Mouse (Mus musculus) neural tube, embryonic 15.5 days (tissue): ENCODE data around the gene Fam210b. TPM values are rescaled to one million over a fixed set of nuclear protein-coding genes. Genes with fewer than 3 reads are reported as not detected.

Source experiments
- ATAC-seq: fragments of 200-750 bp; cut with Nextera tagmentation; 2 replicates; pipeline ENCODE4 v1.8.0; 2017; ENCODE audit warnings: mild to moderate bottlenecking, moderate TSS enrichment, moderate library complexity; ENCODE audit not compliant: low FRiP score
- H3K27ac ChIP-seq: fragments of 300-500 bp; sonication (generic); replicated peaks from 2 replicates; pipeline ENCODE4 v1.5.1; 2015; ENCODE audit warnings: mild to moderate bottlenecking, inconsistent platforms
- H3K27me3 ChIP-seq: fragments of 300-500 bp; sonication (generic); replicated peaks from 2 replicates; pipeline ENCODE4 v1.6.1; 2015; ENCODE audit warnings: inconsistent platforms
- H3K36me3 ChIP-seq: fragments of 300-500 bp; sonication (generic); 2 replicates; pipeline ENCODE4 v1.6.1; 2015; ENCODE audit warnings: inconsistent platforms
- H3K4me1 ChIP-seq: fragments of 300-500 bp; sonication (generic); 2 replicates; pipeline ENCODE4 v1.6.1; 2015; ENCODE audit warnings: inconsistent platforms
- H3K4me2 ChIP-seq: fragments of 300-500 bp; sonication (generic); 2 replicates; pipeline ENCODE4 v1.6.1; 2015; ENCODE audit warnings: inconsistent platforms, mild to moderate bottlenecking, moderate library complexity
- H3K4me3 ChIP-seq: fragments of 300-500 bp; sonication (generic); replicated peaks from 2 replicates; pipeline ENCODE4 v1.5.1; 2015; ENCODE audit warnings: mild to moderate bottlenecking, inconsistent platforms
- H3K9ac ChIP-seq: fragments of 300-500 bp; sonication (generic); replicated peaks from 2 replicates; pipeline ENCODE4 v1.6.1; 2015; ENCODE audit warnings: mild to moderate bottlenecking, inconsistent platforms
- H3K9me3 ChIP-seq: fragments of 300-500 bp; sonication (generic); replicated peaks from 2 replicates; pipeline ENCODE4 v1.6.1; 2016; ENCODE audit warnings: inconsistent platforms
- WGBS: fragments of 180-500 bp; shearing (Covaris S2); methylation state at CpG from one replicate; pipeline ENCODE4 v1.1.7; 2015; ENCODE audit warnings: mixed read lengths; 5-methylcytosine and 5-hydroxymethylcytosine counted together
- polyA plus RNA-seq: library from polyadenylated mRNA; unstranded; fragments of >200 nt; fragmentation: Nextera tagmentation; extraction: Ambion mirVana; gene quantifications from 2 replicates; pipeline ENCODE4 v1.2.1, GENCODE M21; 2015

Fam210b gene
- polyA plus RNA-seq, 1 experiment from 2014 or later: 18.7 TPM

- Histone ChIP-seq H3K27me3 (no peaks in the 10 kb centered on the region), H3K36me3 (no peaks in the 10 kb centered on the region), H3K9ac (no peak overlapping the region), H3K4me3 (no peak overlapping the region), H3K27ac (no peak overlapping the region), H3K4me1 (no peaks in the 10 kb centered on the region), H3K4me2 (no peak overlapping the region), H3K9me3 (no peaks in the 10 kb centered on the region)
- WGBS: 74% methylated on average over 19 of the region's 19 CpGs
- no peak for ATAC-seq
Measured at GRCm38 (mm10) chr2:172338206-172338942, 7.0 kb upstream of the Fam210b start.

GRCm38 (mm10) chr2:172340936-172341335 is 4.4 kb upstream of the Fam210b start:
- 38% methylated on average over 3 of the region's 3 CpGs for WGBS
- no peaks in the 10 kb centered on the region for H3K27me3 ChIP-seq
- H3K4me3 ChIP-seq: no peak overlapping the region
- ATAC-seq: no peak
- no peak overlapping the region for H3K4me2 ChIP-seq
- H3K27ac ChIP-seq: no peak overlapping the region
- H3K9me3 ChIP-seq: no peaks in the 10 kb centered on the region
- no peak overlapping the region for H3K9ac ChIP-seq
- H3K36me3 ChIP-seq: no peaks in the 10 kb centered on the region
- H3K4me1 ChIP-seq: peaks cover 12% of the 10 kb centered on the region

GRCm38 (mm10) chr2:172341606-172342005 is 3.8 kb upstream of the Fam210b start:
- Histone ChIP-seq H3K4me3 (no peak overlapping the region), H3K27ac (no peak overlapping the region), H3K9ac (no peak overlapping the region), H3K36me3 (no peaks in the 10 kb centered on the region), H3K4me1 (peaks cover 19% of the 10 kb centered on the region), H3K4me2 (no peak overlapping the region), H3K27me3 (no peaks in the 10 kb centered on the region), H3K9me3 (no peaks in the 10 kb centered on the region)
- no peak for ATAC-seq
- 38% methylated on average over 5 of the region's 5 CpGs for WGBS

GRCm38 (mm10) chr2:172343751-172344150 is 1.6 kb upstream of the Fam210b start:
- no peak overlapping the region for H3K4me3 ChIP-seq
- no peak overlapping the region for H3K4me2 ChIP-seq
- H3K27ac ChIP-seq: no peak overlapping the region
- 87% methylated on average over 7 of the region's 7 CpGs for WGBS
- no peak for ATAC-seq
- H3K9me3 ChIP-seq: no peaks in the 10 kb centered on the region
- no peaks in the 10 kb centered on the region for H3K27me3 ChIP-seq
- H3K4me1 ChIP-seq: peaks cover 30% of the 10 kb centered on the region
- H3K36me3 ChIP-seq: no peaks in the 10 kb centered on the region
- H3K9ac ChIP-seq: no peak overlapping the region

GRCm38 (mm10) chr2:172344669-172345068 is 696 bp upstream of the Fam210b start:
- Histone ChIP-seq H3K4me3 (peak overlapping the region; percentile 68), H3K9ac (no peak overlapping the region), H3K4me1 (peaks cover 39% of the 10 kb centered on the region), H3K27ac (peak overlapping the region; percentile 70), H3K36me3 (no peaks in the 10 kb centered on the region), H3K9me3 (no peaks in the 10 kb centered on the region), H3K27me3 (no peaks in the 10 kb centered on the region), H3K4me2 (peak overlapping the region; percentile 99)
- WGBS: 38% methylated on average over 5 of the region's 5 CpGs
- ATAC-seq: no peak; the same call in 1 of the 2 replicates

GRCm38 (mm10) chr2:172346034-172346929 is 917 bp downstream of the Fam210b start:
- 10% methylated on average over 31 of the region's 31 CpGs for WGBS
- Histone ChIP-seq H3K4me2 (peak overlapping the region; percentile 99), H3K9me3 (no peaks in the 10 kb centered on the region), H3K9ac (peak overlapping the region; percentile 60), H3K36me3 (no peaks in the 10 kb centered on the region), H3K4me1 (peaks cover 40% of the 10 kb centered on the region), H3K27ac (peak overlapping the region; percentile 65), H3K4me3 (peak overlapping the region; percentile 68), H3K27me3 (no peaks in the 10 kb centered on the region)
- peak; percentile 9; the same call in 1 of the 2 replicates for ATAC-seq

- Histone ChIP-seq H3K27me3 (no peaks in the 10 kb centered on the region), H3K9ac (no peak overlapping the region), H3K27ac (no peak overlapping the region), H3K9me3 (no peaks in the 10 kb centered on the region), H3K4me1 (peaks cover 40% of the 10 kb centered on the region), H3K4me2 (peak overlapping the region; percentile 99), H3K36me3 (no peaks in the 10 kb centered on the region), H3K4me3 (no peak overlapping the region)
- WGBS: 59% methylated on average over 8 of the region's 8 CpGs
- ATAC-seq: no peak
Measured at GRCm38 (mm10) chr2:172346933-172347611, 1.7 kb downstream of the Fam210b start.

GRCm38 (mm10) chr2:172348297-172348950 is 3.1 kb downstream of the Fam210b start:
- Histone ChIP-seq H3K27ac (peak overlapping the region; percentile 49), H3K27me3 (no peaks in the 10 kb centered on the region), H3K9me3 (no peaks in the 10 kb centered on the region), H3K4me2 (peak overlapping the region; percentile 2; the same call in 1 of the 2 replicates), H3K4me3 (no peak overlapping the region), H3K4me1 (peaks cover 49% of the 10 kb centered on the region), H3K9ac (no peak overlapping the region), H3K36me3 (no peaks in the 10 kb centered on the region)
- ATAC-seq: no peak
- WGBS: 31% methylated on average over 3 of the region's 3 CpGs

GRCm38 (mm10) chr2:172349776-172350175 is 4.4 kb downstream of the Fam210b start:
- H3K4me1 ChIP-seq: peaks cover 52% of the 10 kb centered on the region
- no peaks in the 10 kb centered on the region for H3K27me3 ChIP-seq
- WGBS: 77% methylated on average over 14 of the region's 14 CpGs
- no peaks in the 10 kb centered on the region for H3K36me3 ChIP-seq
- H3K27ac ChIP-seq: no peak overlapping the region
- H3K4me2 ChIP-seq: no peak overlapping the region
- no peak overlapping the region for H3K9ac ChIP-seq
- no peak overlapping the region for H3K4me3 ChIP-seq
- H3K9me3 ChIP-seq: no peaks in the 10 kb centered on the region
- no peak for ATAC-seq

GRCm38 (mm10) chr2:172350773-172351172 is 5.4 kb downstream of the Fam210b start:
- no peak overlapping the region for H3K27ac ChIP-seq
- no peak for ATAC-seq
- no peaks in the 10 kb centered on the region for H3K36me3 ChIP-seq
- WGBS: 82% methylated on average over 8 of the region's 8 CpGs
- H3K9ac ChIP-seq: no peak overlapping the region
- peaks cover 51% of the 10 kb centered on the region for H3K4me1 ChIP-seq
- no peaks in the 10 kb centered on the region for H3K27me3 ChIP-seq
- no peak overlapping the region for H3K4me2 ChIP-seq
- H3K9me3 ChIP-seq: no peaks in the 10 kb centered on the region
- no peak overlapping the region for H3K4me3 ChIP-seq

GRCm38 (mm10) chr2:172353218-172353617 is 7.9 kb downstream of the Fam210b start:
- Histone ChIP-seq H3K27ac (0 out of 2 replicates have a peak overlapping the region, but pooled peaks have one; percentile 28), H3K36me3 (no peaks in the 10 kb centered on the region), H3K9me3 (no peaks in the 10 kb centered on the region), H3K9ac (no peak overlapping the region), H3K27me3 (no peaks in the 10 kb centered on the region), H3K4me3 (no peak overlapping the region), H3K4me2 (no peak overlapping the region), H3K4me1 (peaks cover 37% of the 10 kb centered on the region)
- no peak for ATAC-seq
- 50% methylated on average over 9 of the region's 9 CpGs for WGBS
